Mouse (Mus musculus): ENCODE measurements at regions not wholly inside any gene's neighbourhood (a gene's known extent, or its start where the extent isn't known, plus 50 kb on each side); places are given as distances from the start of the nearest gene placed in this dataset.

GRCm38 (mm10) chr8:103964293-103964918, 137.0 kb upstream of the Cdh5 start:
- peak; percentile 3 for DNase-seq

DNA sequence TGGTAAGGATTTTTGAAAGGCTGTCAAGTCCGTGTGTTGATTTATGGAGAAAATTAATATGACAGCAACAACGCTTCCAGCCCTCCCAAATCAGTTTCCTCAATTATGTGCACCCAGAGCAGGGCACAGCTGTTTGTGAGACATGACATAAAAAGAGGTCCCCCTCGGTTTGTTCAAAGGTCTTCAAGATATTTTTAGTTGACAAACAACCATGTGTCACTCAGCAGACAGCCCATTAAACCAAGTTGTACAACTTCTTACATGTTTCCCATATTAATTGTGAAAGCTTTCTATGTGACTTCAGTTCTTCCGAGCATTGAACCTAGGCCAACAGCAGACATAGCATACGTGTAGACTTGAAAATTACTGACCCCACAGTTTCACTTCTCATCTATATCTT, 131.5 kb upstream of the Cdh5 start:
- DNase-seq = no peak

DNA sequence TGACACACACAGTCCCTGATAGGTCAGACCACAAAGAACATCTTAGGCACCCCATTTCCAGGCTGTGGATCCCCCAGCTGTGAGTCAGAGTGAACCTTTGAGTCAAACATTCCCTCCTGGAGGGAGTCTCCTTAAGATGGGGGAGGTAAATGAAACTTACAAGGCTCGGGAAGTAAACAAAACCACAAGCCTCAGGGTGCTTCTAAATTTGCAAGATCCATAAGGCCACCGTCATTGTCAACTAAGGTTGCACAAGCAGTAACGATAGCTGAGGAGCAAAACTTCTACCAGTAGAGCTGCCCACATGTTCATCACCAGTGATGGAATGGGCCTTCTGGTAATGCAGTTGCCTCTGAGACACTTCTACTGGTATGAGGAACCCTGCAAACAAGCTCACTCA, 130.9 kb upstream of the Cdh5 start:
- DNase-seq = no peak

DNA sequence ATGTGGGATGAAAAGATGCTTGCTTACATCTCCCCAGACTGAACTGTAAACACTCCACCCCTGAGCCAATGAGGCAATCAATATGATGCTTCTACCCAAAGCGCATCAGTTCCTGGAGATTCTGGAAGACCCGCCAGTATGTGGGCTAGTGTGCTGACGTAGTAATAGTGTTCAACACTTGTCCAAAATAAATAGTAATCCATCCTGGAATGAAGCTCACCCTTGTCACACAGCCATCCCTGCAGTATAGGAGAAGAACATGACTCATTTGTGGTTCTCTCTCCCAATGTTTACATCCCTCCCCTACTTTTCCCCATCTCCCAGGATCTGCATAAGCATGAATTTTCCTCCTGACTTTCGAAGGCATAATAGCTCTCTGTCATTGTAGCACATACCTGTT, 130.5 kb upstream of the Cdh5 start:
- no peak for DNase-seq

GRCm38 (mm10) chr8:103976488-103976887, 124.9 kb upstream of the Cdh5 start:
- DNase-seq = no peak

- DNase-seq = no peak
These were observed 122.5 kb upstream of the Cdh5 start for GRCm38 (mm10) chr8:103978948-103979347.

- no peak for DNase-seq
These were observed 117.4 kb upstream of the Cdh5 start for GRCm38 (mm10) chr8:103983860-103984594.

GRCm38 (mm10) chr8:103985640-103986039, 115.8 kb upstream of the Cdh5 start:
- no peak for DNase-seq

GRCm38 (mm10) chr8:103993897-103994296, 107.5 kb upstream of the Cdh5 start:
- DNase-seq = no peak

DNA sequence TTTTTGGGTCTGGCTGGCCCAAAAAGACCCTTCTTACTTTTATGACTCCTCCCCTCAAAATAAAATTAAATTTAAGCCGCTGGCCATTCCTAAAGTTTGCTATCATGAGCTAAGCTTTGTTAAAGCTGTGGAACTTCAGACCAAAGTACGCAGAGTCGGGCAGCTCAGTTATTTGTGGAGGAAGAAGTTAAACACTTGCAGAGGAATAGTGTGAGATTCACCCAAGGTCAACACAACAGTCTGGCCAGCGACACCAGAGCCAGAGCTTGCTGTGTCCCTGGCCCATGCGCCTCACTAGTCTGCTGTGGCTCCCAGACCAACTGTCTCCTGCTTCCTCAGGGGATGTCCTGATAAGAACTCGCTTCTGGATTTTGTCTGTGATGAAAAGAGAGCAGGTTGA, 103.3 kb upstream of the Cdh5 start:
- DNase-seq = peak; percentile 19

DNA sequence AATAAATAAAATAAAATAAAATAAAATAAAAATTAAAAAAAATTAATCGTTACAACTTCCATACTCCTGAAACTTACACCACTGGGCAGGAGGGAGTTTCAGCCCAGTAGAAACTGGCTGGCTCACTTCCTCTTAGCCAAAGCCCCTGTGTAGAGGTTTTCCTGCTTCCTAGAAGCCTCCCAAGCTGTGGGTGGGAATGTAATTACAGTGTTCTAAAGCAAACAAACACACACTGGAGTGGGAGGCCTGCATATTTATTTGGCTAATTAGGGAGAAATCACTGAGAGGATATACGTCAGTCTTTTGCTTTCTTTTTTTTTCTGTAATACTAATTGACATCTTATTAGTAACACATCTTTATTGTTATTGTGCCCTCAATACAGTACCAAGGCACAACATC, 94.2 kb upstream of the Cdh5 start:
- no peak for DNase-seq

DNA sequence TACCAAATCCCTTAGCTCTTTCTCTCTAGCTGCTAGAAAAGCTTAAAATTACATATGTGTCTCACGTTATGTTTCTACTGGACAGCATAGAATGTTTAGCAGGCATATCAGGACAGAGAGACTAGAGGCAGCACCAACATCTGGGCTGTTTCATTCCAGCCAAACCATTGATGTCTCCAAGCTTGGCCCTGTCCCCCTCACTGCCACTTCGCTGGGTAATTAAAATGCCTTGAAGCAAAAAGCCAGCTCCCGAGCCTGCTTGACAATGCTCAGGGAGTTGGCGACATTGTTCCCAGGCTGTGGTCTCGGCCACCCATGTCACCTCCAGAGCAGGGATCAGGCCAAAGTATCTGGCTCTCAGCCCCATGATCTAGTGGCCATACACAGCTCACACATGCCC, 92.7 kb upstream of the Cdh5 start:
- DNase-seq = no peak

DNA sequence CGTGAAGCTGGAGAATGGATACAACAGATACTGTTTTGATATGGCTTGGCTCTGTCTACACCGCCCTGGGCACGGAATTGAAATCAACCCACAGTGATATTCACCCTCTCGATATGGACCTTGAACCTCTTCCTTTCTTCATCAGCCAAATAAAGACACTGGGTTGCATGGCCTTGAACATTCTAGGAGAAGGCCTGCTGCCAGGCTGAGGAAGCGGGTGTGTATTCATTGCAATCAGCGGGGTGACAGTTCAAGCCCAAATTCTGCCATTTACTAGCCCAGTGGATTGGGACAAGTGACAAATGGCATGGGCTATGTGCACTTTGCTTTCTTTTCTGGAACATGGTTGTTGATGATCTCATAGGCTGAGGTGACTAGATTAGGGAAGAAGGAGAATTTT, 92.1 kb upstream of the Cdh5 start:
- DNase-seq = peak; percentile 72

GRCm38 (mm10) chr8:104022231-104022630, 79.2 kb upstream of the Cdh5 start:
- DNase-seq = no peak

- no peak for DNase-seq
These were observed 78.5 kb upstream of the Cdh5 start for GRCm38 (mm10) chr8:104022691-104023509.

DNA sequence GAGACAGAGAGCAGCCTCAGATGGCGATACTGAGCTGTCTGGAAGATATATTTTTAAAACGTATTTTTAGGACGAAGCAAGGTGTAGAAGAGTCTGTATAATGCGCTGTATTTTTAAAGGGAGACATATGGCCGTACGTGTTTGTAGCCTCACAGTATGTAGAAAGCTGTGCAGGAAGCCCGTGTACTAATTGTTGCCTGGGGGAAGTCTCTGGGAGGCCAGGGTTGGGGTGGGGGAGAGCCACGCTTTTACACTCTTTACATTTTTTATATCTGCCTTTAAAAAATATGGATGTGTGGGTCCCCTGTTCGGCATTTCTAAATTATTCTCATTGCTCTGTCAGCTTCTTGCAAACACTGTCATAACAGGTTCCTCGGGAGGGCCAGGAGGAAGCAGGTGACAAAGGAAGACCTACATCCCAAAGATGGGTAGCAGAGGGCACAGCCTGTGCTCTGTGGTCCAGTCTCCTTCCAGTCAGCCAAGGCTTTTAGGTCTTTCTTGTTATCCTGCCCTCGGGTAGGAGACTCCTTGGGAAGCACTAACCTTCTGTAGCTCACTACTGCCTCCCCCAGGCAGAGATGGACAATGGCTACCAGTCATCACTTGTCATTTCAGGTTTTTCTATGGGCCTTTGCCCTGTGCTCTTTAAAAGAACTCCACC, 74.1 kb upstream of the Cdh5 start:
- peak; percentile 36 for DNase-seq

GRCm38 (mm10) chr8:104028626-104029025, 72.8 kb upstream of the Cdh5 start:
- peak; percentile 87 for DNase-seq

DNA sequence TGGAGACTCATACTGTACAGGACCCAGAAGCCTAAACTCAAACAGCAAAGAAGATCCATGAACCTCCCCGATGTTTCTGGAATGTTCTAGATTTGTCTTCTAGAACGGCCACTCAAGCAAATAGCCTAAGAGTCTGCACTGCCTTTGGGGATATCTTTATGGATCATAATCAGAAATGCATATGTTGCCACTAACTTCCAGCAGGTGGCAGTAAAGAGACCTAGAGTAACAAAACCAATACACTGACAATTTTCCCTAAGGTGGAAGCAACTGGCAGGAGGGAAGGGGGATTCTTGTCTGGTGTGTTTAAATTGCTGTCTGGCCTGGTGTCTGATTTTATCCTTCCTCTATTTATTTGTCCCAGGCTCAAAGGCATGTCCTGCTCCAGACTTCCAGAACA, 69.2 kb upstream of the Cdh5 start:
- DNase-seq = no peak

DNA sequence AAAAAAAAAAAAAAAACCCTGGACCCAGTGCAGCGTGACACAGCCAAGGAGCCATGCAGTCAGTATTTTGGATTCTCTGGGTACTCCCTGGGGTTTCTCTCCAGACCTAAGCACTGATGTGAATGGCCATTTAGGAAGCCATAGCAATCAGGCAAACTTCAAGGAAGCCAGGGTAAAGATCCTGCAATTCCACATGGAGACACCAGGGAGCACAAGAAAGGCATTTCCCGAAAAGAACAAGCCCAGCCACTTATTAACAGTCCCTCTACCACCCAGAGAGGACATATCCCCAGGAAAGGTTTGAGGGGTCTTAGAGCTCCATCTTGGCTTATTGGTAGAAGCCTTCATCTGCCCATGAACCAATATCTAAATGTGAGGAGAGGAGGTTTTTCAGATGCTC, 68.3 kb upstream of the Cdh5 start:
- DNase-seq = no peak

- DNase-seq = no peak
These were observed 67.1 kb upstream of the Cdh5 start for GRCm38 (mm10) chr8:104034286-104034685.

GRCm38 (mm10) chr8:104036580-104037477, 64.6 kb upstream of the Cdh5 start:
- no peak for DNase-seq

DNA sequence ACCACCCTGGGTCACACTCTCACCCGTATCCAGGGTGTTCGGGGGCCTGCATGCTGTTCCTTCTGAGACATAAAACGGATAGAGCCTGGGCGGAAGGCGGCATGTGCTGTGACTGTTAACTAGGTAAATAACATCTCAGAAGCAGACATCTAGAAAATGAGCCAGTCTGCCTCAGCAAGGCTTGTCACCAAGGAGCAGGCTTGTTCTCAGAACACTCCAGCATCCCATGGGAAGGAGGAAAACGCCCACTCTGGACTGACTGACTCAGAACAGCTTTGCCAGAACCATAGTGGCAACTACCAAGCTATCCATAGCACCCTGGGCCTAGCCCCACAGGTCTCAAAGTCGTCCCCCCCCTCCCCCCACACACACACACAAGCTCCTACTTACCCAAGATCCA, 63.8 kb upstream of the Cdh5 start:
- DNase-seq = no peak
